Mouse (Mus musculus) heart, embryonic 10.5 days (tissue): Measurements from ENCODE around the gene Pkn2. TPM values are rescaled to one million over a fixed set of nuclear protein-coding genes. Genes with fewer than 3 reads are reported as not detected.

Experiments used
- DNase-seq: peaks from one replicate; pipeline ENCODE4 v3.0.0-alpha.2; 2017; ENCODE audit warnings: low spot score
- H3K27ac ChIP-seq: fragments of 300-500 bp; sonication (generic); 2 replicates; pipeline ENCODE4 v1.5.1; 2016; ENCODE audit warnings: mild to moderate bottlenecking
- H3K27me3 ChIP-seq: fragments of 300-500 bp; sonication (generic); 2 replicates; pipeline ENCODE4 v1.6.1; 2016; ENCODE audit warnings: mild to moderate bottlenecking; ENCODE audit not compliant: poor library complexity, insufficient read depth, severe bottlenecking
- H3K36me3 ChIP-seq: fragments of 300-500 bp; sonication (generic); 2 replicates; pipeline ENCODE4 v1.6.1; 2016; ENCODE audit warnings: mild to moderate bottlenecking, moderate library complexity
- H3K4me1 ChIP-seq: fragments of 300-500 bp; sonication (generic); 2 replicates; pipeline ENCODE4 v1.6.1; 2016; ENCODE audit warnings: mild to moderate bottlenecking
- H3K4me3 ChIP-seq: fragments of 300-500 bp; sonication (generic); 2 replicates; pipeline ENCODE4 v1.5.1; 2016; ENCODE audit warnings: mild to moderate bottlenecking, moderate library complexity
- H3K9me3 ChIP-seq: fragments of 300-500 bp; sonication (generic); 2 replicates; pipeline ENCODE4 v1.6.1; 2016; ENCODE audit warnings: mild to moderate bottlenecking, moderate library complexity
- WGBS: fragments of 180-500 bp; shearing (Covaris S2); methylation state at CpG from one replicate; pipeline ENCODE4 v1.1.7; 2016; 5-methylcytosine and 5-hydroxymethylcytosine counted together
- polyA plus RNA-seq: library from polyadenylated mRNA; unstranded; fragments of >200 nt; fragmentation: Nextera tagmentation; extraction: Ambion mirVana; gene quantifications from 2 replicates; pipeline ENCODE4 v1.2.1, GENCODE M21; 2016

The Pkn2 gene
- polyA plus RNA-seq, 1 experiment from 2014 or later: 52.3 TPM

- H3K27ac ChIP-seq: peak overlapping the region; percentile 99
Measured at GRCm38 (mm10) chr3:142881589-142881871, 274 bp downstream of the Pkn2 start.

GRCm38 (mm10) chr3:142880790-142881588, 815 bp downstream of the Pkn2 start:
- Histone ChIP-seq H3K36me3 (no peaks in the 10 kb centered on the region), H3K4me1 (no peaks in the 10 kb centered on the region), H3K4me3 (peak overlapping the region; percentile 100), H3K27ac (peak overlapping the region; percentile 99), H3K27me3 (no peaks in the 10 kb centered on the region), H3K9me3 (no peaks in the 10 kb centered on the region)
- WGBS: under 1% methylated on average over 71 of the region's 72 CpGs
- DNase-seq: peak; percentile 87

More at GRCm38 (mm10) chr3:142881589-142881871, 274 bp downstream of the Pkn2 start:
- no peak for DNase-seq
- H3K4me1 ChIP-seq: no peaks in the 10 kb centered on the region
- peak overlapping the region; percentile 100 for H3K4me3 ChIP-seq
- H3K9me3 ChIP-seq: no peaks in the 10 kb centered on the region
- no peaks in the 10 kb centered on the region for H3K27me3 ChIP-seq
- no peaks in the 10 kb centered on the region for H3K36me3 ChIP-seq
- 0% methylated on average over 25 of the region's 40 CpGs for WGBS

DNA sequence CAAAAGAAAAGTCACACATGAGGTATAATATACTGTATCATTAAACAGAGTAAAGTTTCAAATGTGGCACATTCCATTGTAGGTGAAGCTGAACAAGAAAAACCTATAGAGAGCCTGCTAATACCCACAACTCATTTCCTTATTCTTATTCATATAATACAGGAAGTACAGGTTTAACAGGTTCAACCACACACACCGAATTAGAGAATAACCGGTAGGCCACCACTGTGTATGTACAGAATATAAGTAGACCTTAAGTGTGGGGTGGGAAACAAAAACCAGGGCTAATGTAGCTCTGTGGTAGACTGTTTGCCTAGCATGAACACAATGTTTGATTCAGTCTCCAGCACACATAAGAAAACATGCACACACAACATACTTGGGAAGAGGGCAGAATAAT, 18.6 kb downstream of the Pkn2 start:
- no peaks in the 10 kb centered on the region for H3K4me1 ChIP-seq
- no peaks in the 10 kb centered on the region for H3K27me3 ChIP-seq
- H3K36me3 ChIP-seq: no peaks in the 10 kb centered on the region
- no peak overlapping the region for H3K4me3 ChIP-seq
- no peak for DNase-seq
- H3K27ac ChIP-seq: no peak overlapping the region
- H3K9me3 ChIP-seq: no peaks in the 10 kb centered on the region
- WGBS: 94% methylated on average over 2 of the region's 2 CpGs

DNA sequence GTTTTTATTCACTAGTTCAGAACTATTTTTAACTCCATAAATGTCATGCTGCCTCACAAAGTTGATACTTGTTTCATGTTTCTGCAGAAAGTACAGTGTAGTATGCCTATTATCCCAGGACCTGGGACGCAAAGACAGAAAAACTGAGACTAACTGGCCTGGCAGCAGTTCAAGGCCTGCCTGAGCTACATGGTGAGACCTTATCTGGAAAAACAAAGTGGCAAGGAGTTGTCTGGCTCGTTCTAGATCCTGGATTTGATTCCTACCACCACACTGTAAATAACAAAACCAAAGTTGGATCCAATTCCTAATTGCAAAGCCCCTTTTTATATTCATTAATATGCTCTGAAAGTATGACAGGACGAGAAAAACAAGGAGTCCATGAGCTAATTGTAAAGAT, 25.0 kb downstream of the Pkn2 start:
- H3K27me3 ChIP-seq: no peaks in the 10 kb centered on the region
- H3K27ac ChIP-seq: no peak overlapping the region

GRCm38 (mm10) chr3:142855961-142856472, 25.8 kb downstream of the Pkn2 start:
- no peak for DNase-seq
- no peak overlapping the region for H3K27ac ChIP-seq
- H3K4me3 ChIP-seq: no peak overlapping the region
- H3K27me3 ChIP-seq: no peaks in the 10 kb centered on the region
- H3K36me3 ChIP-seq: no peaks in the 10 kb centered on the region
- WGBS: 79% methylated on average over 4 of the region's 4 CpGs
- H3K4me1 ChIP-seq: 0 out of 2 replicates have a peak, but pooled peaks cover 9% of the 10 kb centered on the region
- no peaks in the 10 kb centered on the region for H3K9me3 ChIP-seq

More for the DNA sequence above, 25.0 kb downstream of the Pkn2 start:
- Histone ChIP-seq H3K36me3 (no peaks in the 10 kb centered on the region), H3K9me3 (no peaks in the 10 kb centered on the region), H3K4me3 (no peak overlapping the region), H3K4me1 (0 out of 2 replicates have a peak, but pooled peaks cover 9% of the 10 kb centered on the region)
- WGBS: 55% methylated on average over 3 of the region's 3 CpGs
- DNase-seq: no peak

- H3K27me3 ChIP-seq: no peaks in the 10 kb centered on the region
- no peak overlapping the region for H3K4me3 ChIP-seq
- no peak for DNase-seq
- no peak overlapping the region for H3K27ac ChIP-seq
- WGBS: 98% methylated on average over 3 of the region's 3 CpGs
- no peaks in the 10 kb centered on the region for H3K9me3 ChIP-seq
- H3K36me3 ChIP-seq: peaks cover 6% of the 10 kb centered on the region; the same call in 1 of the 2 replicates
- 0 out of 2 replicates have a peak, but pooled peaks cover 9% of the 10 kb centered on the region for H3K4me1 ChIP-seq
Measured at GRCm38 (mm10) chr3:142852911-142853310, 28.9 kb downstream of the Pkn2 start.

DNA sequence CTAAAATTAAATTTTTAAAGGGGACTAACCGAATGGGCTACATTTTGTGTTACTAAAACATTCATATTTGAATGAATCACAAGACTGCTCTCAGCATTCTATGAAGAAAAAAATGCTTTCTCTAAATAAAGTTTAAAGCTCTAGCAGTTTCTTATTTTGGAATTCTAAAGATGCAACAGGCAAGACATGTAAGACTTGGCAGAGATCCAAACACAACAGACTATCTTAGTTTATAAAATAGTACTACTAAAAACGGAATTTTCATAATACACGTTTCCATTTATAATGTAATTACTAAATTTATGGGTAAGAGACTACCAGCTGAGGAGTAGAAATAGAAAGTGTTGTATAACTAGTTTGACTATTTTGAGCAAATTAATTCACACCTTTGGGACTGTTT, 30.2 kb downstream of the Pkn2 start:
- Histone ChIP-seq H3K9me3 (no peaks in the 10 kb centered on the region), H3K27ac (no peak overlapping the region), H3K4me1 (0 out of 2 replicates have a peak, but pooled peaks cover 4% of the 10 kb centered on the region), H3K27me3 (no peaks in the 10 kb centered on the region), H3K4me3 (no peak overlapping the region), H3K36me3 (peaks cover 6% of the 10 kb centered on the region; the same call in 1 of the 2 replicates)
- no peak for DNase-seq
- WGBS: 89% methylated on average over 3 of the region's 3 CpGs

DNA sequence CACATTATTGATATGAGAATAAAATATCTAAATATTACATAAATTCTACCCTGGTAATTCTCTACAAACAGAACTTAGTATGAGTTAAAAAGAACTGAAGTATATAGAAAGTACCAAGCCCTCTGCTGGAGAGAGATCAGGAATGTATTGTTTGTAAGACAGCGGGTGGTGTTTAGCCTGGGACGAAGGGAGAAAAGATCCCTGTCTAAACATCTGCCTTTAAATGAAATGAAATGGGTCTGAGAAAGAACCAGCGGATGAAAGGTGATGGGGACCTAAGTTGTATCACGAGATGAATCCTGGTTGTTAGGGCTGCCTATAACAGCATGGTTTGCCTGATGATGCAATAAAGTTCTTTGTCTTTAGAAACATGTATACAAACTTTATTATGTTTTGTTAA, 41.8 kb downstream of the Pkn2 start:
- no peak overlapping the region for H3K27ac ChIP-seq
- H3K36me3 ChIP-seq: peaks cover 11% of the 10 kb centered on the region
- no peaks in the 10 kb centered on the region for H3K27me3 ChIP-seq
- no peaks in the 10 kb centered on the region for H3K9me3 ChIP-seq
- 80% methylated on average over 4 of the region's 4 CpGs for WGBS
- H3K4me1 ChIP-seq: no peaks in the 10 kb centered on the region
- no peak overlapping the region for H3K4me3 ChIP-seq
- no peak for DNase-seq

- Histone ChIP-seq H3K27ac (no peak overlapping the region), H3K4me3 (no peak overlapping the region), H3K9me3 (no peaks in the 10 kb centered on the region), H3K27me3 (no peaks in the 10 kb centered on the region), H3K4me1 (no peaks in the 10 kb centered on the region), H3K36me3 (peaks cover 14% of the 10 kb centered on the region; the same call in 1 of the 2 replicates)
- WGBS: 83% methylated on average over 4 of the region's 4 CpGs
- no peak for DNase-seq
Measured at GRCm38 (mm10) chr3:142834761-142835160, 47.0 kb downstream of the Pkn2 start.

- Histone ChIP-seq H3K4me3 (no peak overlapping the region), H3K4me1 (no peaks in the 10 kb centered on the region), H3K27ac (no peak overlapping the region), H3K27me3 (no peaks in the 10 kb centered on the region), H3K9me3 (no peaks in the 10 kb centered on the region), H3K36me3 (peaks cover 17% of the 10 kb centered on the region; the same call in 1 of the 2 replicates)
- 81% methylated on average over 4 of the region's 4 CpGs for WGBS
- no peak for DNase-seq
Measured at GRCm38 (mm10) chr3:142834024-142834423, 47.8 kb downstream of the Pkn2 start.

GRCm38 (mm10) chr3:142832910-142833309, 48.9 kb downstream of the Pkn2 start:
- Histone ChIP-seq H3K36me3 (peaks cover 25% of the 10 kb centered on the region), H3K27me3 (no peaks in the 10 kb centered on the region), H3K4me3 (no peak overlapping the region), H3K27ac (no peak overlapping the region), H3K9me3 (no peaks in the 10 kb centered on the region), H3K4me1 (no peaks in the 10 kb centered on the region)
- 91% methylated on average over 3 of the region's 3 CpGs for WGBS
- DNase-seq: no peak

DNA sequence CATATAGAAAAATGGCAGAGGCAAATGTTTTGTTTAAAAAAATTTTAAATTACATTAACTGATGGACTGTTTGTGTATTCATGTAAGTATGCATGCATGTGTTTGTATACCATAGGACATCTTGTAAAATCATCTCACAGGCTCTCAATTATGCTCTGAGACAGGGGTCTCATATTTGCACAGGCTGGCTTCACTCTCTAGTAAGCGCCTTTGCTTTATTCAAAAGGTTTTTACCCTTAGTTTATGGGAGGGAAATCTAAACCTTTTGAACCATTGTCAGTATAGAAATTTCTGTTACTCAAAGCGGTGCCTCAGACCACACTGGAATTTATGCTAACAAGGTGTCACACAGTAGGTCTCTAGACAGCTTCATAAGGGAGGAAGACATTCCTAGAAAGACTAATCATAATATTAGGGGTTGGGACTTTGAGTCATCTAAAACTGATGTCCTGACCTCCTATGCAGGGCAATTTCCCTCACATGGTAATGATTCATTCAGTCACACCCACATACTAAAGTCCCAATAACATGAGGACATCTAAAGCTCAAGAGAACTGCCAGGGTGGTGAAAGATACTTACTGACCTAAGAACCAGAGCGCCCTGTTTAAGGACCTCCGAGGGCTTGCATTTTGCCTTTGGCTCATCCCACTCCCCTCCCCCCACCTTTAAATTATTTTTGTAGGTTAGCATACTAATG, 55.2 kb downstream of the Pkn2 start:
- no peaks in the 10 kb centered on the region for H3K9me3 ChIP-seq
- H3K27ac ChIP-seq: no peak overlapping the region
- no peaks in the 10 kb centered on the region for H3K27me3 ChIP-seq
- no peak for DNase-seq
- no peaks in the 10 kb centered on the region for H3K4me1 ChIP-seq
- H3K4me3 ChIP-seq: no peak overlapping the region
- WGBS: 90% methylated on average over 4 of the region's 4 CpGs
- H3K36me3 ChIP-seq: peaks cover 44% of the 10 kb centered on the region

GRCm38 (mm10) chr3:142823606-142824005, 58.2 kb downstream of the Pkn2 start:
- no peak overlapping the region for H3K4me3 ChIP-seq
- H3K36me3 ChIP-seq: peaks cover 38% of the 10 kb centered on the region
- no peaks in the 10 kb centered on the region for H3K9me3 ChIP-seq
- no peaks in the 10 kb centered on the region for H3K27me3 ChIP-seq
- no peak overlapping the region for H3K27ac ChIP-seq
- DNase-seq: no peak
- no peaks in the 10 kb centered on the region for H3K4me1 ChIP-seq
- WGBS: 97% methylated on average over 1 of the region's 1 CpGs
